Mouse (Mus musculus) liver, postnatal 0 days (tissue): ENCODE measurements around the gene AU022252.

Experiments used
- CTCF ChIP-seq: sonication (generic); IDR thresholded peaks from 2 replicates; pipeline ENCODE4 v1.5.1; 2016; ENCODE audit warnings: antibody characterized with exemption, low read depth
- EP300 ChIP-seq: IDR thresholded peaks from 2 replicates; pipeline ENCODE4 v1.6.1; 2016; ENCODE audit warnings: antibody characterized with exemption, low read depth, mild to moderate bottlenecking

DNA sequence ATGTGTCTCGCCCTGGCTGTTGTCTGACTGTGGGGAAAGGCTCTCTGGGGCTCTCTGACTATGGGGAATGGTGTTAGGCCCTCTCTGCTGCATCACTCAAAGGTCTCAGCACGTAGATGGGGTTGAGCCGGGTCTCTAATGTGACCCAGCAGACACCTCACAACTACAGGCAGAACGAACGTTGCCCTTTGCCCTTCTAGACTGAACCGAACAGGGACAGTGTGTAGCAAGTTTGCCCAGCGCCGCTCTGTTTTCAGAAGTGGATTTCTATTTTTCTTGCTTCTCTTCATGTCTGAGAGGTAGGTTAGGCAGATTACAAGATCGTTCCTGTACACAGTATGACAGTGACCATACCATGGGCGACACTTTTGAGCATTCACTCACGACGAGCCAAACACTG lies 10.1 kb upstream of the AU022252 start:
- TF ChIP-seq EP300 (no peak), CTCF (no peak)
